Mouse (Mus musculus) CH12.LX (cell line): ENCODE results near the gene Fbln1.

Experiments
- BHLHE40 ChIP-seq: IDR thresholded peaks from 2 replicates; pipeline ENCODE4 v1.6.1; 2011; ENCODE audit warnings: mild to moderate bottlenecking, low read depth, low read length, improper control_type of control experiment
- CHD1 ChIP-seq: IDR thresholded peaks from 2 replicates; pipeline ENCODE4 v1.6.1; 2012; ENCODE audit warnings: low read depth, low read length, improper control_type of control experiment, inconsistent platforms
- CTCF ChIP-seq, 2 experiments: IDR thresholded peaks in 1 of 2; conservative IDR thresholded peaks in 1 of 2; 2 replicates each; pipeline ENCODE4 v1.5.1; 2011 to 2012; ENCODE audit warnings: low read depth in 2 of 2, low read length in 2 of 2, improper control_type of control experiment in 1 of 2, inconsistent platforms in 1 of 2, mild to moderate bottlenecking in 1 of 2, moderate library complexity in 1 of 2
- EP300 ChIP-seq: IDR thresholded peaks from 2 replicates; pipeline ENCODE4 v1.6.1; 2011; ENCODE audit warnings: low read length, improper control_type of control experiment
- ETS1 ChIP-seq: conservative IDR thresholded peaks from 2 replicates; pipeline ENCODE4 v1.6.1; 2012; ENCODE audit warnings: low read depth, mild to moderate bottlenecking, inconsistent platforms, low read length, improper control_type of control experiment, moderate library complexity
- MAX ChIP-seq: IDR thresholded peaks from 2 replicates; pipeline ENCODE4 v1.6.1; 2011; ENCODE audit warnings: low read length, improper control_type of control experiment
- MAZ ChIP-seq: IDR thresholded peaks from 2 replicates; pipeline ENCODE4 v1.6.1; 2012; ENCODE audit warnings: low read depth, mild to moderate bottlenecking, inconsistent platforms, low read length, improper control_type of control experiment, moderate library complexity
- POLR2A ChIP-seq: IDR thresholded peaks from 2 replicates; pipeline ENCODE4 v1.6.1; 2011; ENCODE audit warnings: low read depth, mild to moderate bottlenecking, improper control_type of control experiment, low read length
- POLR2AphosphoS2 ChIP-seq: IDR thresholded peaks from 2 replicates; pipeline ENCODE4 v1.6.1; 2011; ENCODE audit warnings: low read depth, low read length, improper control_type of control experiment
- SMC3 ChIP-seq: IDR thresholded peaks from 2 replicates; pipeline ENCODE4 v1.6.1; 2011; ENCODE audit warnings: low read depth, low read length, improper control_type of control experiment
- ZC3H11A ChIP-seq: IDR thresholded peaks from 2 replicates; pipeline ENCODE4 v1.6.1; 2012; ENCODE audit warnings: low read depth, mild to moderate bottlenecking, inconsistent platforms, low read length, improper control_type of control experiment
- ZNF384 ChIP-seq: IDR thresholded peaks from 2 replicates; pipeline ENCODE4 v1.6.1; 2012; ENCODE audit warnings: low read depth, low read length, improper control_type of control experiment, inconsistent platforms

- TF ChIP-seq CTCF (conservative IDR thresholded peaks at IDR 0.05 in 1 of 2, IDR thresholded peaks at IDR 0.05 in 1 of 2; ENCODE audit: low read depth in 2 of 2, low read length in 2 of 2) (no peak), ZNF384 (no peak), POLR2A (no peak), ZC3H11A (no peak), BHLHE40 (no peak), SMC3 (no peak), MAX (no peak), EP300 (no peak), MAZ (no peak), ETS1 (no peak), CHD1 (no peak), POLR2AphosphoS2 (no peak)
Measured at GRCm38 (mm10) chr15:85167086-85167679, 38.6 kb upstream of the Fbln1 start.
